Mouse (Mus musculus) telencephalon, adult 2 months (tissue): ENCODE measurements around the gene Wnt7b.

ENCODE experiments used
- DNase-seq: peaks from one replicate; pipeline ENCODE4 v3.0.0-alpha.2; 2011; ENCODE audit warnings: low read depth, low spot score

The Wnt7b gene

GRCm38 (mm10) chr15:85601202-85601601 is 18.9 kb upstream of the Wnt7b start:
- no peak for DNase-seq

GRCm38 (mm10) chr15:85600696-85601094 is 18.4 kb upstream of the Wnt7b start:
- no peak for DNase-seq

- DNase-seq = no peak
Measured at GRCm38 (mm10) chr15:85599887-85600695, 17.8 kb upstream of the Wnt7b start.

GRCm38 (mm10) chr15:85598984-85599886 is 17.0 kb upstream of the Wnt7b start:
- no peak for DNase-seq

- no peak for DNase-seq
Measured at GRCm38 (mm10) chr15:85598443-85598842, 16.2 kb upstream of the Wnt7b start.

- DNase-seq = no peak
Measured at GRCm38 (mm10) chr15:85597403-85597802, 15.1 kb upstream of the Wnt7b start.

- no peak for DNase-seq
Measured at GRCm38 (mm10) chr15:85592674-85593073, 10.4 kb upstream of the Wnt7b start.

GRCm38 (mm10) chr15:85590831-85591230 is 8.6 kb upstream of the Wnt7b start:
- DNase-seq = no peak

GRCm38 (mm10) chr15:85583504-85583903 is 1.2 kb upstream of the Wnt7b start:
- DNase-seq = no peak

GRCm38 (mm10) chr15:85583024-85583423 is 751 bp upstream of the Wnt7b start:
- peak; percentile 75 for DNase-seq

- no peak for DNase-seq
Measured at GRCm38 (mm10) chr15:85581563-85582064, 659 bp downstream of the Wnt7b start.

GRCm38 (mm10) chr15:85580934-85581562 is 1.2 kb downstream of the Wnt7b start:
- no peak for DNase-seq

- DNase-seq = no peak
Measured at GRCm38 (mm10) chr15:85580483-85580882, 1.8 kb downstream of the Wnt7b start.

GRCm38 (mm10) chr15:85577583-85578460 is 4.5 kb downstream of the Wnt7b start:
- DNase-seq = no peak

GRCm38 (mm10) chr15:85576511-85577440 is 5.5 kb downstream of the Wnt7b start:
- no peak for DNase-seq

GRCm38 (mm10) chr15:85576110-85576509 is 6.2 kb downstream of the Wnt7b start:
- DNase-seq = no peak

- no peak for DNase-seq
Measured at GRCm38 (mm10) chr15:85574558-85574957, 7.7 kb downstream of the Wnt7b start.

- no peak for DNase-seq
Measured at GRCm38 (mm10) chr15:85574086-85574485, 8.2 kb downstream of the Wnt7b start.

- no peak for DNase-seq
Measured at GRCm38 (mm10) chr15:85572619-85573254, 9.5 kb downstream of the Wnt7b start.
